Mouse (Mus musculus) ES-E14 (cell line): Measurements from ENCODE around the gene Gsta2. TPM values are rescaled to one million over a fixed set of nuclear protein-coding genes. Genes with fewer than 3 reads are reported as not detected.

Experiments used
- DNase-seq: peaks from one replicate; pipeline ENCODE4 v3.0.0-alpha.2; 2013; ENCODE audit warnings: low read depth, low spot score
- H3K27ac ChIP-seq: 2 replicates; pipeline ENCODE4 v1.5.1; 2012; ENCODE audit warnings: low read depth, mild to moderate bottlenecking, low read length, moderate library complexity, mixed read lengths; ENCODE audit not compliant: poor library complexity, insufficient read depth, severe bottlenecking
- H3K36me3 ChIP-seq: 2 replicates; pipeline ENCODE4 v1.6.1; 2012; ENCODE audit warnings: mild to moderate bottlenecking, low read length, moderate library complexity, mixed read lengths; ENCODE audit not compliant: control insufficient read depth, poor library complexity, insufficient read depth, severe bottlenecking
- H3K4me1 ChIP-seq, 2 experiments: fragments of 150-350 bp in 1 of 2; sonication (generic) in 1 of 2; 2 replicates each; pipeline ENCODE4 v1.6.1; 2012; ENCODE audit warnings: low read length in 2 of 2, mild to moderate bottlenecking in 1 of 2, mixed read lengths in 1 of 2; ENCODE audit not compliant: control insufficient read depth in 2 of 2, insufficient read depth in 2 of 2, poor library complexity in 1 of 2
- H3K4me3 ChIP-seq, 2 experiments: fragments of 150-350 bp in 1 of 2; sonication (generic) in 1 of 2; 2 replicates each; pipeline ENCODE4 v1.5.1; 2012; ENCODE audit warnings: low read length in 2 of 2, low read depth in 1 of 2, mild to moderate bottlenecking in 1 of 2, mixed read lengths in 1 of 2; ENCODE audit not compliant: insufficient read depth in 1 of 2, poor library complexity in 1 of 2, severe bottlenecking in 1 of 2
- H3K9ac ChIP-seq: 2 replicates; pipeline ENCODE4 v1.6.1; 2012; ENCODE audit warnings: low read depth, mild to moderate bottlenecking, low read length, mixed read lengths; ENCODE audit not compliant: poor library complexity, insufficient read depth, severe bottlenecking
- H3K9me3 ChIP-seq: fragments of 150-350 bp; sonication (generic); 2 replicates; pipeline ENCODE4 v1.6.1; 2012; ENCODE audit warnings: low read depth, mild to moderate bottlenecking, low read length; ENCODE audit not compliant: control insufficient read depth, insufficient read depth
- CHD2 ChIP-seq: IDR thresholded peaks from 2 replicates; pipeline ENCODE4 v1.6.1; 2014; ENCODE audit warnings: mild to moderate bottlenecking, low read depth, low read length, inconsistent platforms
- HCFC1 ChIP-seq: IDR thresholded peaks from 2 replicates; pipeline ENCODE4 v1.6.1; 2012; ENCODE audit warnings: low read length, inconsistent platforms, borderline replicate concordance; ENCODE audit not compliant: insufficient read depth
- MAFK ChIP-seq: IDR thresholded peaks from 2 replicates; pipeline ENCODE4 v1.6.1; 2014; ENCODE audit warnings: mild to moderate bottlenecking, low read depth, low read length, inconsistent platforms; ENCODE audit not compliant: insufficient read depth
- ZC3H11A ChIP-seq: IDR thresholded peaks from 2 replicates; pipeline ENCODE4 v1.6.1; 2012; ENCODE audit warnings: low read depth, mild to moderate bottlenecking, inconsistent platforms, low read length, borderline replicate concordance
- ZNF384 ChIP-seq: IDR thresholded peaks from 2 replicates; pipeline ENCODE4 v1.6.1; 2012; ENCODE audit warnings: low read depth, low read length, inconsistent platforms
- in situ Hi-C, 2 experiments: fragments of 600-800 bp; cut with MboI; formaldehyde crosslinking; loops; one replicate each; pipeline ENCODE4 v1.15.1; 2025; ENCODE audit warnings: low sequenced_read_pairs in 2 of 2, inconsistent platforms in 1 of 2; ENCODE audit not compliant: unreplicated experiment in 2 of 2
- total RNA-seq: library from RNA; depleted of rRNA; stranded (reverse); fragments of 300-350 nt; gene quantifications from 2 replicates; pipeline ENCODE4 v1.2.3, GENCODE M21; 2012; rRNA removed

Gene Gsta2
- not detected in 2 replicates for total RNA-seq

DNA sequence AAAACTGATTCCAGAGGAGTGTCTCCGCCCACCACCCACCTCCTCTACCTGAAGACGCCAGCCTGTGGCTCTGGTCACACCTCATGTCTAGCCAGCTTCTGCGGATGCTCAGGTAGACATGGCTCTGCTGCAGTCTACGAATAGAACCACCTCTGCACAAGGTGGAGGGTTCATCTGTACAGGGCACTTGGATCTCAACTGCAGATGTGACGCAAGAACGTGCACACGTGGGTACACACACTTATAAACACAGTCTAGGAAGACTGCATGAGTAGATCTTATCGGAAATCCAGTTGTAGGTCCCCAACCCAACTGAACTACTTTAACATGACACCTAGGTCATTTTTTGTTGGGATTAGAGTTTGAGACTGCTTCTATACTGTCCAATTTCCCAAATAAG lies at the start of gene Gsta2:
Gsta2 (minus strand) TSS at position 178 of the 400 bp plus-strand sequence.
- H3K27ac ChIP-seq: no peak within 1 kb of the TSS
- no peak for DNase-seq
- no peaks in the 10 kb centered on the region for H3K36me3 ChIP-seq
- no peak within 1 kb of the TSS for H3K4me3 ChIP-seq
- H3K9ac ChIP-seq: no peak within 1 kb of the TSS
- no peaks in the 10 kb centered on the region for H3K9me3 ChIP-seq
- no peak for TF ChIP-seq HCFC1
- no peak for TF ChIP-seq CHD2
- peaks cover under 1 to 11% of the 10 kb centered on the region in 2 experiments; a peak in 2 of 4 replicates for H3K4me1 ChIP-seq
- in situ Hi-C loops: loop anchor here in 1 of 2 experiments (5.0 kb wide), 1 partner anchor 37 kb away; no protein-coding TSS in a partner anchor

- no peaks in the 10 kb centered on the region for H3K9me3 ChIP-seq
- H3K9ac ChIP-seq: no peak overlapping the region
- no peak overlapping the region for H3K27ac ChIP-seq
- H3K36me3 ChIP-seq: peaks cover 5% of the 10 kb centered on the region
- no peak for TF ChIP-seq HCFC1
- TF ChIP-seq ZNF384: no peak
- TF ChIP-seq CHD2: no peak
- no peak for TF ChIP-seq ZC3H11A
- no peak for TF ChIP-seq MAFK
- H3K4me1 ChIP-seq: peaks cover 0 to 1% of the 10 kb centered on the region in 2 experiments; a peak in 1 of 4 replicates
- in situ Hi-C loops: no loop called here
- H3K4me3 ChIP-seq: no peak overlapping the region
- DNase-seq: no peak
These were observed 46.0 kb upstream of the Gsta2 start for GRCm38 (mm10) chr9:78401596-78401995.

DNA sequence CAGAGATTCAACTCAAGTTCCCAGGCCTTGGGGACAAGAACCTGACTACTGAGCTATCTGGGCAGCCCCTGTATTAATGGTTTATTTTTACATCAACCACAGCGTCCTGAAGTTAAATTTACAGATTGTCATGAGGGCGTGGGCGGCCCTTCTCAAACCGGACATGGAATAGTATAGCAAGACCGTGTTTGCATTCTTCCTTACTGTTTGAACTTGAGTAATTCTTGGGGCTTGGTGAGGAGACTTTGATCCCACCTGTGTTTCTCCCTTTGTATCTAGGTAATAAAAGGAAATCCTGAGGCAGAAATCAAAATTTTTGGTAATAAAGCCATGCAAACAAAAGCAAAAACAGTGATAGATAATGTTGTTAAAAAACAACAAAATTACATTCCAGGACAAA lies 45.0 kb upstream of the Gsta2 start:
- in situ Hi-C loops: no loop called here
- TF ChIP-seq ZNF384 (no peak), MAFK (no peak), ZC3H11A (no peak), CHD2 (no peak), HCFC1 (no peak)

DNA sequence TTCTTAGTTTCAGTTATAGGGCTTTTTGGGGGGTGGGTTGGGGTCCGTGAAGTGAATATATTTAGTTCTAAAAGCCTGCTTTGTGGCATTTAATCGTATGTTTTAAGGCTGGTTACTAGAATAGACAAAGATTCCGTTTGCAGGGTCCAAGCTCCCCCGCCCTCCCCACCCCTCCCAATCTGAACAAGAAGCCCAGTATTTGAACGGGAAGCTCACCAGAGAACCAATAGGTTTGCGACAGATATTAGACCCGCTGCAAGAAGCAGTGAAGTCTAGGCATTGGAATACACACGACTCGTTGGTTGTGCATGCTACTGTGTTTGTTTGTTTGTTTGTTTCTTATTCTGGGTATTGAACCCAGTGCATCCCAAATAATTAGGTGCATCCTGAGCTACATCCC lies 40.9 kb upstream of the Gsta2 start:
- in situ Hi-C loops: no loop called here
- Histone ChIP-seq H3K36me3 (0 out of 2 replicates have a peak, but pooled peaks cover 1% of the 10 kb centered on the region), H3K27ac (no peak overlapping the region), H3K9me3 (no peaks in the 10 kb centered on the region), H3K9ac (no peak overlapping the region), H3K4me3 (peak overlapping the region; percentile 74 to 75), H3K4me1 (peaks cover 0 to 1% of the 10 kb centered on the region in 2 experiments; a peak in 1 of 4 replicates)
- DNase-seq: no peak
- TF ChIP-seq ZC3H11A: no peak
- no peak for TF ChIP-seq CHD2
- no peak for TF ChIP-seq HCFC1
- TF ChIP-seq ZNF384: no peak
- TF ChIP-seq MAFK: no peak

More for the DNA sequence above, 45.0 kb upstream of the Gsta2 start:
- Histone ChIP-seq H3K9ac (no peak overlapping the region), H3K9me3 (no peaks in the 10 kb centered on the region), H3K27ac (no peak overlapping the region), H3K4me3 (no peak overlapping the region), H3K36me3 (peaks cover 5% of the 10 kb centered on the region), H3K4me1 (peaks cover 0 to 1% of the 10 kb centered on the region in 2 experiments; a peak in 1 of 4 replicates)
- DNase-seq: no peak
